Mouse (Mus musculus) ES-E14 (cell line): ENCODE measurements around the gene Lrmda.

Experiments used
- CHD2 ChIP-seq: IDR thresholded peaks from 2 replicates; pipeline ENCODE4 v1.6.1; 2014; ENCODE audit warnings: mild to moderate bottlenecking, low read depth, low read length, inconsistent platforms
- HCFC1 ChIP-seq: IDR thresholded peaks from 2 replicates; pipeline ENCODE4 v1.6.1; 2012; ENCODE audit warnings: low read length, inconsistent platforms, borderline replicate concordance; ENCODE audit not compliant: insufficient read depth
- MAFK ChIP-seq: IDR thresholded peaks from 2 replicates; pipeline ENCODE4 v1.6.1; 2014; ENCODE audit warnings: mild to moderate bottlenecking, low read depth, low read length, inconsistent platforms; ENCODE audit not compliant: insufficient read depth
- ZC3H11A ChIP-seq: IDR thresholded peaks from 2 replicates; pipeline ENCODE4 v1.6.1; 2012; ENCODE audit warnings: low read depth, mild to moderate bottlenecking, inconsistent platforms, low read length, borderline replicate concordance
- ZNF384 ChIP-seq: IDR thresholded peaks from 2 replicates; pipeline ENCODE4 v1.6.1; 2012; ENCODE audit warnings: low read depth, low read length, inconsistent platforms

DNA sequence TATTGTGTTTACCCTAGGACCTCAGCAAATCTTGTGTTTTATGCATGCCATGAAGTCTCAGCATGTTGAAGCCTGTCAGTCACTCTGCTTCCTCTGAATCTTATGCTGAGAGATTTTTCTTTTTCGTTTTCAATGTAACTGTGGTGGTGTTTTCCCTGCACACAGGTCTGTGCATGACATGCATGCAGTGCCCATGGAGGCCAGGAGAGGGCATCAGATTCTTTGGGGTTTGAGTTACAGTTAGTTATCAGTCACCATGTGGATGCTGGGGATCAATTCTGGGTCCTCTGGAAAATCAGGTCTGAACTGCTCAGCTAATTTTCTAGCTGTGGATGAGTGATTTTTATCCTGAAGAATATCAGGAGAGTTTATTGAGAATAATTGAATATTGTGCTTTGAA lies 444.8 kb downstream of the Lrmda start:
- no peak for TF ChIP-seq HCFC1
- TF ChIP-seq CHD2: no peak
- no peak for TF ChIP-seq ZNF384
- TF ChIP-seq MAFK: no peak
- no peak for TF ChIP-seq ZC3H11A
